Mouse (Mus musculus) A20 (cell line): ENCODE measurements around the gene Spata4.
"Not testable (repeated sequence)": the region's sequence is repeated elsewhere in the genome, so short reads cannot be mapped to it uniquely, and the experiment has no call there.

Experiments
- DNase-seq: peaks from one replicate; pipeline ENCODE4 v3.0.0-alpha.2; 2011; ENCODE audit warnings: low read depth, low spot score

Spata4 gene

GRCm38 (mm10) chr8:54600671-54601251 is at the start of gene Spata4:
Gene Spata4 (plus strand): TSS chr8:54600781.
- no peak for DNase-seq

- DNase-seq: no peak
Observed at GRCm38 (mm10) chr8:54554921-54555320, 45.7 kb upstream of the Spata4 start.

DNA sequence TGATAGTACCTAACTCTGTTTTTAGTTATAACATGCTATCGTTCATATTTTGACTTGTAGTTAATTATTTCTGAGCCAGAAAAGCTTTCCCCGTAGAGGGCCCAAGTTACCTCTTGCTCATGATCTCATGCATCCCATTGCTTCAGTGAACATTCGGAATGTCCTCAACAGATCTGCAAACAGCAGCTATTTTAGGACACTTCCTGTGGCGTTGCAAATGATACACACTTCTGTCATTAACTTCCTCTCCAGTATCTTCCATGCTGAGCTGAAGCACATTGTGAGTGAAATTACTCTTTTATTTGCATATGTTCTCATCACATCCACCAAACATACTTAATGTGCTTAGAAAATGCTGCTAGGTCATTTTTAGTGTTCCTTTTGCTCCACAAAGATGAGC is 38.4 kb upstream of the Spata4 start:
- DNase-seq: no peak

GRCm38 (mm10) chr8:54565181-54565580 is 35.4 kb upstream of the Spata4 start:
- DNase-seq: no peak

GRCm38 (mm10) chr8:54565603-54566260 is 34.8 kb upstream of the Spata4 start:
- no peak for DNase-seq

DNA sequence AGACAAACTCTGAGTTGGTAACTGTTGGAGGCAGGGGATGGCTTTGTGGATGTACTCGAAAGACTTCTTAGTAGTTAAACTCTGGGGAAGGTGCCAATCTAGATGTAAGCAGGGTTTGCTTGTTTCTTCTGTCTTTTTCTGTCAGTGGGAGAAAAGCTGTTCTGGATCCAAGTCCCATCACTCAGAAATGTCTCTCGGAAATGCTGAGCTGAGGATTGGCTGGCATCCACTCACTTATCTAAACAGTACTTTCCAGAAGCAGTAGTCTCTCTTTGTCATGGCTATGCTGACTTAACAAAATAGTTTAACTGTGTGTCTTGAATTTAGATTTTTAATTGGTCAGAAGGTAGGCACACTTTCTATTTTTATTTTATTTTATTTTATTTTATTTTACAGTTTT is 33.4 kb upstream of the Spata4 start:
- DNase-seq: no peak

GRCm38 (mm10) chr8:54570618-54571609 is 29.7 kb upstream of the Spata4 start:
- no peak for DNase-seq

DNA sequence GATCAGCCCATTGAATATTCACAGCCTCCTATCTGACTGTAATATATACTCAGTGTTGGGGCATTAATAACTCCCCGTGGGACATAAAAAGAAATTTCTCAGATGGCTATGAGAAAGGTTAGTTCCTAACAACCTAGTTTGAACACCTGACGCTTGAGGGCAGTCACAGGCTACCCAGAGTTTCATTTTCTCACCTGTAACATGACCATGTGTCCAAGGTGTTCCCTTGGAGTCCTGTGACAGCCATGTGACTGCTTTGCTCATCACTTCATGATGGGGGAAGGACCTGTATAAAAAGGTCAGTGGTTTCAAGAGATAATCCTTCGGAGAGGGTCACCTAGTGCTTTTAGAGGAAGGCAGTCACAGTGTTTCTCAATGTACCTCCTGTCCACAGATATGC is 19.1 kb upstream of the Spata4 start:
- DNase-seq: no peak

GRCm38 (mm10) chr8:54582886-54583285 is 17.7 kb upstream of the Spata4 start:
- DNase-seq: no peak

DNA sequence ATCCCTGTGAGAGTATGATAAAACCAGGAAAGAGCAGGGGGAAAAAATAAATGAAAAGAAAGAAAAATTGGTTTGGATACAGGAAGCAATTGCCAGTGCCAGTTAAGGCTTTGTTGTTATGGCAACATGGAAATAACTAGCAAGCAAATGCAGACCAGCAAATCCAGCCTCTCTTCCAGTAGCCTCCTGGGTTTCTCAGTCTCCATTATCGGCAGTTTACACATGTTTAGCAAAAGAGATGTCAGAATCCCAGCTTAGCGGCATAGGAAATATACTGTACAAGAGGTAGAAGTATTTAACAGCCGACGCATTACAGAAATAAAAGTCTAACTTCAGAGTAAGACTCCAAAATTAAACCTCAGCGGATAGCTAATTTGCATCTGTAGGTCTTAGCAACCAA is 5.9 kb upstream of the Spata4 start:
- DNase-seq: no peak

DNA sequence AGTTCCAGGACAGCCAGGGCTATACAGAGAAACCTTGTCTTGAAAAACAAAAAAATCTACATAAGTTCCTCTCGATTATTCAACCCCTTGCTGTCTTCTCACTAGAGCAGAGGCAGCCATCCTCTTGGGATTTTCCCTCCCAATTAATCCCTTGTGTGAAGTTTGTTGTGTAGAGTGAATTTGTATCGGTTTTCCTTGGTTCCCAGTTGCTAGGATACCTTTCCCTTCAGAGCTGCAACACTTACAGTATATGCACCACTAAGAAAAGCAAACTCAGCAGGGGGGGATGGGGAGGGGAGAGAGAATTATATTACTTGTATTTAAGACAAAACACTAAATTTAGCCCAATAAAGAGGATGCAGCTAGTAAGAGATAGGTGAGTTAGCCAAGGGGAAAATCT is 4.5 kb upstream of the Spata4 start:
- no peak for DNase-seq

GRCm38 (mm10) chr8:54596940-54597339 is 3.6 kb upstream of the Spata4 start:
- DNase-seq: no peak

DNA sequence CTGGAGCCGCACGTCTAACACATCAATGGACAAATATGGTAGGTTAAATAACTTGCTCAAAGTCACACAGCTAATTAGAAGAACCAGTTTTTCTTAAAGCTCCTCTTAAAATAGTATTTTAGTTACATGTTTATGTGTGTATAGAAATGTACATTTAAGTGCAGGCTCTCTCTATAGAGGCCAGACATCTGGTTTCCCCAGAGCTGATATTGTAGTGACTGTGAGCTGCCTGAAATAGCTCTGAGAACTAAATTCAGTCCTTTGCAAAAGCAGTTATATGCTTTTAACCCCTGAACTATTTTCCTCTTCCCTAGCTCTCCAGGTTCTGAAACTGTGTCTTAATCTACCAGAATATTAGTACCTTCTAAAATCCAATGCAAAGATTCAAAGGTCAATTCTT is 3.2 kb upstream of the Spata4 start:
- DNase-seq: no peak

DNA sequence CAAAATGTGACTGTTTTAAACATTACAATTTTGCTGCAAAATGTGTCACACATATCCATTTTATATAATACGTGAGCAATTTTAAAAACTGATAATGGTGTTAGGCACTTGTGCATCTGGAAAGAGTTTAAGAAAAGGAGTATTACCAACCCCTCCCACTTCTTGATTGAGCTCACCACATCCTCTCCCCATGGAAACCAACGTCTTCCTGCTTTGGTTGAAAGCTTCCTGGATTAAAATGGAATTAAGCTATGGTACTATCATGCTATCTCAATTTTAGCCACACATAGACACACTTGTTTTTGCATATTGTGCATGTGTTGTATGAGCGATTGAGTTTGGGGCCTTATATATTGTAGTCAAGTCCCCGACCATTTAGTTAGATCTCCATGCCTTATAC is 2.9 kb downstream of the Spata4 start:
- no peak for DNase-seq

- DNase-seq: no peak
Observed at GRCm38 (mm10) chr8:54609336-54609735, 8.8 kb downstream of the Spata4 start.

- DNase-seq: no peak
Observed at GRCm38 (mm10) chr8:54610238-54610637, 9.7 kb downstream of the Spata4 start.

GRCm38 (mm10) chr8:54616710-54617109 is 16.1 kb downstream of the Spata4 start:
- DNase-seq: not testable (repeated sequence)

DNA sequence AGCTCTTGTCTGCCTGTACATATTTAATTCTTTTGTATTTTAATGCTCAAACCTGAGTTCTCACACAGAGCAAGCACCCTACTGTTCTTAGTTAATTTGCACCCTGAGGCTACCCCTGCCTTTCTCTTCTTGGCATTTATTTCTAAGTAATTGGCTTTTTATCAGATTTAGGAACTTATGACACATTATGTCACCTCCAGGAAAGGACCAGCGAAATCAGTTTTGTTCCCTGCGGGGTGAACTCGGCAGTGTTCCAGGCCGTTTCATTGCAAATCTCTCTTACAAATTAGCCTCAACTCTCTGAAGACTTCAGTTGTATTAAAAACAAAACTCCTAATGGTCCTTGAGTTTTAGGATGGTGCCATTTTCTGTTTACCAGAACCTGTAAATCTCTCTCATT is 38.1 kb downstream of the Spata4 start:
- no peak for DNase-seq
